Mouse (Mus musculus) kidney, adult 8-10 months (tissue): Measurements from ENCODE around the gene Ces1b.

Source experiments
- DNase-seq, 2 experiments: peaks; one replicate each; pipeline ENCODE4 v3.0.0; 2022

Gene Ces1b

DNA sequence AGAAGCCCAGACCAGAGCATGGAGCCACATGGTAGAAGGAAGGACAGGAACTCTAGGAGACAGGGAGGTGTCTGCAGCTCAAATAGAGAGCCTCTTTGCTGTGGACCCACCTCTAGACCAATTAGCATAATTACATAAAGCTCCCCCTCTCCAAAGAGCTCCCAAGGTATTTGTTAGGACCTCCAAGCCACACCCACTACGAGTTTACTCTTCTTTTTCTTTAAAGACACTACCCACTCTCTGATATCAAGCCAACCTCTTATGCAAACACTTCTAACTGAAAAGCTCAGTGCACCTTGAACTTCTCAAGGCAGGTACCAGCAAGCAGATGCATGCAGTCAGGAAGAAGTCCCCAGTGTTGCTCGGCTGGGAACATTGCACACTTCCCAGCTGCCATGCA is at the start of gene Ces1b:
Gene Ces1b (minus strand): TSS at position 131 of the 400 bp plus-strand sequence.
- peak in 1 of 2 experiments; percentile 2 for DNase-seq

GRCm38 (mm10) chr8:93126476-93126875 is 46.7 kb upstream of the Ces1b start:
- DNase-seq: peak; percentile 10 to 20

GRCm38 (mm10) chr8:93122005-93122404 is 42.2 kb upstream of the Ces1b start:
- DNase-seq: no peak

GRCm38 (mm10) chr8:93095376-93095775 is 15.6 kb upstream of the Ces1b start:
- DNase-seq: peak; percentile 17 to 41

- no peak for DNase-seq
Measured at GRCm38 (mm10) chr8:93091324-93091723, 11.5 kb upstream of the Ces1b start.

DNA sequence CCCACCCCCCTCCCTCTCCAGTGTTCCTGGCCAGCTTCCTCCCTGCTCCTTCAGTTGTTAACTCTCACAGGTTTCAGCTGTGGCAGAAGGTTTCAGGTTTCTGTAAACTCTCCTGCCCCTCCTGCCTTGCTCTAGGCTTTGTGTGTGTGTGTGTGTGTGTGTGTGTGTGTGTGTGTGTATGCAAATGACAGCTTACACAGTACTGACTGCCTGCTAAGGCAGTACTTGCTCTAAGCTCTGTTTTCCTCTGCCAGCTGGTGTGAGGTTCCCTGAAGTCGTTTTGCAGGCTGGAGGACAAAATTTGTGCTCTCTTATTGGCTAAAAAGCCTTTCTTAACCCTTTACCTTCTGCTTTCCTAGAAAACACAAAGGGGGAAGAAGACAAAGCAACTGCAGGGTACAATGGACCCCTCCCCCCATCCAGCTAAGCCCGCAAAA is 8.9 kb upstream of the Ces1b start:
- no peak for DNase-seq

- DNase-seq: no peak
Measured at GRCm38 (mm10) chr8:93088193-93088592, 8.4 kb upstream of the Ces1b start.

DNA sequence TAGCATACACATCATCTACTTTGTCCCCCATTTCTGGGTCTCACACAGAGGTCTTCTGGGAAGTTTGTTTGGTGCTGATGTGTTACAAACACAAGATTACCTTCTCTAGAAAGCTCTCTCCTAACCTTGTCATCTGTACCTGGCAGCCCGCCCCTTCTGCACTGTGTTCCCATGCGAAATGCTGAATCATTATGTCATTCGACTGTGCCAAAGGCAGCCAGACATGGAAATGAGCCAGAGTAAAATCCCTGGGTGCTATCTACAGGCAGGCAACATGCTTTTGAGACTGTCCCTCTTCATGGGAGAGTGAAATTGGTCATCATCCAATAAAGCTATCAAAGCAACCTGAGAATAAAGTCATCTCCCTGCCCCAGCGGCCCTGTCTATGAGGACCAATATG is 4.6 kb downstream of the Ces1b start:
- peak; percentile 7 to 38 for DNase-seq

DNA sequence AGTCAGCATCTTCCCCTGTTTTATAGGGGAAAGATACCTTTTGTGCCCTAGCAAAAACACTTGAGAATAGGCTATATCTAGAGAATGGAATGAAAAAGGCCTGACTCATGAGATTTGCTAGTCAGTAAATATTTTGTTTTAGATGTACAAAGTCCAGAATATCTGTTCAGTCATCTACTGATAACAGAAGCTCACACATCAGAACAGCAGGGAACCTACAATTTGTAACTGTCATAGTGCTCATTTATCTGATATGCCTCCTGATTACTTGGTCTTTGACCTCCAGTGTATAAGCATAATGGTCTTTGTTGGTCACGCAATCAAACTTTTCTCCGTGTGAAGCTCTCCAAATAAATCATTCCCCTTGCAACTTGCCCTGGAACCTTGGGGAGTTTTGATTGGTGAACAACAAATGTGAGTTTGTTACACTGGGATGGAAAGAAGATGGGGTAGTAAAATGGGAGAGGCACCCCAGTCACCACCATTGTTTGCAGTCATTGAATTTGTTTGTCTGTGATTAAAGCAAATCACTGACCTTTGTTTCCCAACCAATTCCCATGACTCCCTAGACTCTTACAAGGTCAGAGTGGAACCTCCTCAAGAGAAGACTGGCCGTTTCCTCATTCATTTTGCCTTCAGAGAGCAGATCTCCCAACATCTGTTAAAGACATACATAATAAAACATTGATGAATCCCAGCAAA is 16.2 kb downstream of the Ces1b start:
- DNase-seq: no peak

- DNase-seq: peak; percentile 19 to 69
Measured at GRCm38 (mm10) chr8:93059185-93059584, 20.6 kb downstream of the Ces1b start.

DNA sequence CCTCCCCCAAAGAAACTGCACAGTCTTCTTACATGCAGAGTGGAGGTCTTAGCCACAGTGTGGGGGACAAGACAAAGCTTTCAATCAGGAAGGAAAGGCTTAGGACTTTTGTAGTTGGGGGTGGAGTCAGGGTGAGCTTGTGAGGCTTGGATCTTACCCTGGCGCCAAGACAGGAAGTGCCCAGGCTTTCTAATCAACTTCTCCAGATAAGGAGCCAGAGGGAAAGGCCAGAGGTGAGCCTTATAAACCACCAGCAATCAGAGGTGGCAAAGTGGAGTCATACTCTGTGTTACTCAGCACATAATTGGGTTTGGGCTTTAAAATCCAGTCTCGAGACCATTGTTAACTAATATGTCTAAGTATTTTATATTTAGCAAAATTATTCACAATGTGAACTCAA is 24.6 kb downstream of the Ces1b start:
- DNase-seq: no peak

- no peak for DNase-seq
Measured at GRCm38 (mm10) chr8:93048510-93049416, 31.1 kb downstream of the Ces1b start.

DNA sequence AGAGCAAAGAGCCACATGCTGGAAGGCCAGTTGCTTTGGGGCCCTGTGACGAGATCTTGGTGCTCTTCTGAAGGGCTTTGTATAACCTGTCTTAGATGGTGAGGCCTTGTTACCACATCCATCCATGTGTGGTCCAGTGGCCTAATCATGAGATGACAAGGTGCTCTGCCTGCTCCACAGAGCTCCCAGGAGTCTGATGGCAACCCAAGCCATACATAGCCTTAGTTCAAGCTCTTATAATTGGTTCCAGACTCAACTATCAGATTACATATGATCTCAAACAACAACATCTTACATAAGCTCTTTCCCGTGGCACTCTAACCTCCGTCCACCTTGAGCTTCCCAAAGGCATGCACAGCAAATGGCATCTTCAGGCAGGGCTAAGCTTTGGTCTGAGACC is 31.7 kb downstream of the Ces1b start, which contains the start of gene Ces1a:
Gene Ces1a (minus strand): TSS at position 101 of the 400 bp plus-strand sequence.
- DNase-seq: no peak

- no peak for DNase-seq
Measured at GRCm38 (mm10) chr8:93043083-93043482, 36.7 kb downstream of the Ces1b start.

DNA sequence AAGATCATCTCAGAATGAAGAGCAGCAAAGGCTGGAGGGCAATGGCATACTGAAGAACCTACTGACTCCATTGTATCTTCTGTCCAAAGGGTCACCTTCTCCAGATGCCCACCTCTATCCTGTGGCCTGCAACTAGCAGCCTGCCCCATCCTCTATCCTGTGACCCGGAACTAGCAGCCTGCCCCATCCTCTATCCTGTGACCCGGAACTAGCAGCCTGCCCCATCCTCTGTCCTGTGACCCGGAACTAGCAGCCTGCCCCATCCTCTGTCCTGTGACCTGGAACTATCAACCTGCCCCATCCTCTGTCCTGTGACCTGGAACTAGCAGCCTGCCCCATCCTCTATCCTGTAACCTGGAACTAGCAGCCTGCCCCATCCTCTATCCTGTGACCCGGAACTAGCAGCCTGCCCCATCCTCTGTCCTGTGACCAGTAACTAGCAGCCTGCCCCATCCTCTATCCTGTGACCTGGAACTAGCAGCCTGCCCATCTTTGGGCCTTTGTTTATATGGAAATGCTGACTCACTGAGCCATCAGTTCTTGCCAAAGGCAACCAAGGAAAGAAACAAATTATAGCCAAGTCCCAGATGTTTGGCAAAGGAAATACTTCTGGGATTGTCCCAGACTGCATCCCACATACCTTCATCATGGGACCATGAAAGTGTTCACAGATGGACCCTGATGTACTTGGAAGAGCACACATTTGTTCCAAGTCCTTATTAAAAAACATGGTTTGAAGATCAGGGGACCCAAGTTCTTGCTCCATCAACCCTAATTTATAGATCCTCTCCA is 38.8 kb downstream of the Ces1b start:
- DNase-seq: no peak

- no peak for DNase-seq
Measured at GRCm38 (mm10) chr8:93040256-93040655, 39.6 kb downstream of the Ces1b start.

- no peak for DNase-seq
Measured at GRCm38 (mm10) chr8:93038831-93039230, 41.0 kb downstream of the Ces1b start.

DNA sequence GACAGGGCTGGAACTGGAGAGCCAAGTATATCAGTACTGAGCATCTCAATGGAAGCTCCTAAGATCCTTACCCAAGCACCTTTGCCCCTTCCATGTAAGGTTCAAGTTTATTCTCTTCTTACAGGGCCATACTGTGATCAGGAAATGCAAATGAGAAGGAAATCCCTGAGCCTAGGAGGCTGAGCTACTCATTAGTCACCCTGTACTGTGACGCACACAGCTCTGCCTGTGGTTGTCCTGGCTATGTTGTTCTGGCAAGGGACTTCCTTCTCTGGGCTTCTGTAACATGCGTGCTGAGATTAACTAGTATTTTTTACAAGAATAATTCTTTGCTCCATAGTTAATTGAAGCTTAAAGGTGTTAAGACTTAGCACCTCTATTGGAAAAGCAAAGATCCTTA is 49.2 kb downstream of the Ces1b start:
- no peak for DNase-seq

DNA sequence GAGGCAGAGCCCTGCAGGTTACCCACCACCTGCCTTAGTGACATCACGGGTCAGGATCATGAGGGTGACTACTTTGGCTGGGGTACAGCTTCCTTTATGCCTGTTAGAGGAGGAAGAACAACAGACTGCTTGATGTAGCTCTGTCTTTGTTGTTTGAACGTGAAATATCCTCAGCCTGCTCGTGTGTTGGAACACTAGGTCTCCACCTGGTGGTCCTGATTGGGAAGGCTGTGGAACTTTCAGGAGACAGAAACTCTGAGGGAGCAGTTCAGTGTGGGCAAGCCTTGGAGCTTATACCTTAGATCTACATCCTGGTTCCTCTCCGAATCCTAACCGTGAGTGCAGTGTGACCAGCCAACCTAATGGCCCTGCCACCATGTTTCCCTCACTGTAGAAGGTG is 58.1 kb downstream of the Ces1b start:
- no peak for DNase-seq

GRCm38 (mm10) chr8:93014300-93014699 is 65.5 kb downstream of the Ces1b start:
- no peak for DNase-seq

DNA sequence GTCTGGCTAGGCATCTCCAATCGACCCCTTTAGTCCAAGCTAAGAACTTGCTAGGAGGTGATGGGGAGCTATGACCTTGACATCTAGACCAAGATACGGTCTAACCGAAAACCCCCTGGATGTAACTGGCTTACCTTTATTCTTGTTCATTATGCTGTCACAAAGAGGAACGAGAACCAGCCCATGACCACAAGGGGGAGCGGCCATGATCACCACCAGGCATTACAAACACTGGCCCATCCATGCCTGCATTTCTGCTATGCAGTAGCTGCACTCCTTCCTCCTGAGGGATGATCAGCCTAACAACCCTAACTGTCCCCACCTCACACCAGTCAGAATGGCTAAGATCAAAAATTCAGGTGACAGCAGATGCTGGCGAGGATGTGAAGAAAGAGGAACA is 67.6 kb downstream of the Ces1b start:
- DNase-seq: no peak

GRCm38 (mm10) chr8:93011439-93011838 is 68.4 kb downstream of the Ces1b start:
- peak; percentile 42 to 85 for DNase-seq

DNA sequence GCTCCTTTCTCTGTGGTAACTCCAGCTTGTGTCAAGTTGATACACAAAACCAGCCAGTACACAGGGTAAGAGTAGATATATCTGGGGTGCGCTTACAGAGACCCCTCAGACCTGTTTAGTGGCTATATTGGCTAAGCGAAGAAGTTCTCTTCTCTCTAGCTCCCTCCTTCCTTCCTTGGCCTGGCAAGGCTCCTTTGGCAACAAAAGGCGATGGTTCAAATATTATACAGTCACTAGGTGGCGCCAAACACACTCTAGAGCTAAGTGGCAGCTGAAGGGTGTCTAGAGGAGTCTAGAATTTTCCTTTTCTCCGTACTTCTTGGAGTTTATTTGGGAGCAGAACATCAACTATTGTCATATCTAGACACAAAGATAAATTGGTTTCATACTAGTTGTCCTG is 69.5 kb downstream of the Ces1b start:
- peak; percentile 7 to 25 for DNase-seq
